Mouse (Mus musculus) cerebellum, postnatal 25 days (tissue): Measurements from ENCODE around the gene Vps54.
"Not testable (repeated sequence)": the region's sequence is repeated elsewhere in the genome, so short reads cannot be mapped to it uniquely, and the experiment has no call there.

Experiments
- DNase-seq, 2 experiments: peaks; one replicate each; pipeline ENCODE4 v3.0.0; 2021; ENCODE audit warnings: mixed read lengths in 2 of 2

The Vps54 gene

DNA sequence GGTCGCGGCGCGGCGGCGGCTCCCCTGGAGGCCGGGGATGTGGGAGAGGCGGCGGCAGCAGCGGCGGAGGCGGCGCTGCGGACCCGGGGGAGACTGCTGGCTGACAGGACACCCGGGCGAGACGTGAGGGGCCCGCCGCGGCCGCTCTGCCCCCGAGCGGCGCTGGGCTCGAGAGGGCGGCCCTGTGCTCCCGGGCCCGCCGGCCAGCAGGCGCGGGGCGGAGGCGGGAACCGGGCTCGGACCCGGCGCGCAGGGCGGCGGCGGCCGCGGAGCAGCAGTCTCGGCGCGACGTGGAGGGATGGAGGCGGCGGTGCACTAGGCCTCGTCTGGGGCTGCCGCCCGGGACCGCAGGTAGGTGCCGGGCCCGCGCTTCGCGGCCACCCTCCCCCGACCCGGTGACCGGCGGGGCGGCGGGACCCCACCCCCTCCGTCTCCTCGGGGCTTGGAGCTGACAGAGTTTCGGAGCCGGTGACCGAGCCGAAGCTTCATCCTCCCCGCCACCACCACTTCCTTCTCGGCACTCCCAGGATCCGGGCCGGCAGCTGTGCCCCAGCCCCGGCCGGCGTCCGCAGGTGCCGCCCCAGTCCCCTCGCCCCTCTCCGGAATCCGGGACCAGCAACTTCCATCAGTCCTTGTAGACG, at the start of gene Vps54:
Gene Vps54, plus strand, starts transcription at position 261 of the 641 bp plus-strand sequence.
- peak; percentile 77 to 82 for DNase-seq

DNA sequence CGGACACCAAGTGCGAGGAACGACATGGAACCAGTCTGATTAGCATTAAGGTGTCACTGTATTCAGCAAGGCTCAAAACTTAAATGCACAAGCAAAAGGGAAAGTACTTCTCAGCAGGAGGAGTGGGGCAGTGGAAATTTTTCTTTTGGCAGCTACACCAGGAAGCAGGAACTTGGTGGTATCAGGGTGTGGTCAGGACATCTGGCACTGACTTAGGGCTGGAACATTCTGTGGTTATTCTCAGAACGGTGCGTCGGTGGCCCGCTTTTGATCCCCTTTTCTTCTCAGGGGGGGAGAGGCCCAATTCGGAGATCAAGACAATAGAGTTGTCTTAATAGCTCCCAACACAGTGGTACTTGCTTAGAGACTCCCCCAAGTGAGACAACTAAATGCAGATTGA, 47.3 kb upstream of the Vps54 start:
- DNase-seq: not testable (repeated sequence)

DNA sequence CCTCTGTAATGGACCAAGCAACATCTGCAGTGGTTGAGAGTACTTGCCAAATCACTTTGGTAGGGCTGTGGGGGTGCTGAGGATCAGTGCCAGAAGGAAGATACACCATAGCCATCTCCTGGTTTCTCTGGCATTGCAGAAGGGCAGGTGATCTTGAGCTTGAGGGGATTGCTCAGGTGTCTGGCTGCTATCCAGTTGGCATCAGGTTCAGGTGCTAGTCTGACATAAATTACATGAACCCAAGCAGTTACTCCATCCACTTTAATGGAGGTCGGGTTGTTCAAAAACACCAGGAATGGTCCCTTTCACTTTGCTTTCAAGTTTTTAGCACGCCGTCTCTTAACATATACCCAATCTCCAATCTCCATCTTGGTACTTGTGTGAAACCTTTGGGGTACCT, 44.2 kb upstream of the Vps54 start:
- no peak for DNase-seq

DNA sequence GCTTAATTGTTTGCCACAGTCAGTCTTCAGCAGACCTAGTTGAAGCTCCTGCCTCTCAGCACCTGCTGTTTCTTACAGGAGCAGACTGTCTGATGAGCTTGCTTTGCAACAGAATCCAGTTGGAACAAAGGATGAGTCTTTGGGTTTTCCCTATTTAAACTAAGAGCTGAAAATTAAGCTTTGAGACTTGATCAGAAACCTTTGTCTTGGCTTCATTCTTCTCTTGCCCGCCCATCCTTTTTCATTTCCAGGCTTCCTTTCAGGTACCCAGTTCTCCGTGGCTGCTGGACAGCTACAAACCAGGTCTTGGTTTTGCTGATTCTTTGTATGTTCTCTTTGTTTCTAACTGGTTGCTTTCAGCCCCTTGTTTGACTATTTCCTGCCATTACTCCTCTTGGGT, 30.0 kb upstream of the Vps54 start:
- no peak for DNase-seq

DNA sequence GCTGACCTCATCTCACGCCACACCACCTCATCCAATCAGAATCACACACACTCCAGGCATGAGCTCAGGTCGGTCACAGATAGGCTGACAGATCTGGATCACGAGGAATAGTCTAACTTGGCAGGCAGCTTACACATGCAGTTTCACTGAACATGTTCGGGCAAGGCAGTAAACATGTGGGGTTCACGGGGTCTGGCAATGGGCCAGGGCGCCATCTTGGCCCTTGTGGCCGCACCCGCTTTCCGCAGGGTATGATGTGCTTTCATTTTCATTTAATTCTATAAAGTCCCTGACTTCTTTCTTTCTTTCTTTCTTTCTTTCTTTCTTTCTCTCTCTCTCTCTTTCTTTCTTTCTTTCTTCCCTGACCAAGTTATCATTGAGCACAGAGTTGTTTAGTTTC, 29.4 kb upstream of the Vps54 start:
- not testable (repeated sequence) for DNase-seq

DNA sequence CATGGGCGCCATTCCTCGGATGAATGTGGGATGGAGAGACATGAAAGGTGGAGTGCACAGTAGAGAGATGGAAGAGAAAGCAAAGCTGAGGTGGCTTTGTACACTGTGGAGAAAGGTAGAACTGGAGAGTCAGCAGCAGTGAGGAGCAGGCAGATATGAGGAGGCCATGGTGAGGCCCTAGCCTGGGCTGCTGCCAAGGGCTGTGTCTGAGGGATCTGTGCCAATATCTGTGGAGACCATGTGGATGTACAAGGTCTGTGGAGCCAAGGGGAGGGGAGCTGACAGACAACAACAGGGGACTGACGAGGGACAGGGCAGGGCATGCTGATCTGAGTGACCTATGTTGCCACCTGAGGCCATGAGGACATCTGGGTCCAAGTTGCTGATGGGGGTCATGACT, 21.7 kb upstream of the Vps54 start:
- peak; percentile 14 to 18 for DNase-seq

DNA sequence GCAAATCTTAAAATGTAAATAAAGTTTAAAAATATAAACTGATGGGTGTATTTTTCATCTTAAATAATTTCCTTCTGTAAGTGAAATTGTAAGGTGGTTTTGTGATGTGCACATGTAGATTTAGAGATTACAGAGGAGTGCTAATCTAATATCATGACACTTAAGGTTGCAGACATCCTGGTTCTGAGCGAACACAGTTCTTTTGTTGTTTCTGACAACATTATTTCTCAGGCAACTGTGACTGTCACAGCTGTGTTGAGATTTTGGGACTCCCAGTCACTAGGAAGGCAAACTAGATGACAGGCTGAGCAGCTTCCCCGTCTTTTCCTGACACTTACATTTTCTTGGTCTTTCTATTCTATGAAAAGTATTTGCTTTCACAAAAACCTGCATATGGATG, 19.8 kb upstream of the Vps54 start:
- no peak for DNase-seq

DNA sequence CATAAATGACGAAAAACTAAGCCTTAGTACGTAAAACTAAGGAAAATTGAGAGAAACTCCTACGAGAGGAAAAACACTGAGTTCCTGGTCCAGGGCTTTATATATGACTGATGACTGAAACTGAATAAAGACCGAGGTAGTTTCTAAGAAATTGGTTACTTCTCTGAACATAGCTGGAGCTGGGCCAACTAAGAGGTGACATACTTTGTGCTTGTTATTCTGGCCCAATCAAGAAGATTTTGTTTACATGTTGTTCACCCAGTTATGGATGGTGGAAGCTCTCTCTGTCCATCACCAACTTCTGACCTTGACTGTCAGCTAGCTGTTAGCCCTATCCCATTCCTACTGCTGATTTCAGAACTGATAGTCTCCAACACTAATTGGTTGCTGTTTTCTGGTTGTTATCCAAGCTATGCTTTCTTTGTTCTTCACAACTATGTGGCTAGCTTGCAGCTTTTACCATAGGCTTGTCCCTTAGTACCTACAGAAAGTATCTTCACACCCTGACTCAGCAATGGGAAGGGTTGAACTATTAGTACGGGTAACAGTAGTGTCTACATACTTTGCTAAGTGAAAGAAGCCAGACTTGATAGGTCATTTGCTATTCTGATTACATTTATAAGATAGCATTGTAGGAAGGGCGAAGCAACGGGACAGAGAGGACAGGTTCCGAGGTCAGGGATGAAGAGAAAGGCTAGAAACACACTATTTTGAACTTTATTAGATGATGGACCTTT, 19.1 kb upstream of the Vps54 start:
- DNase-seq: no peak

DNA sequence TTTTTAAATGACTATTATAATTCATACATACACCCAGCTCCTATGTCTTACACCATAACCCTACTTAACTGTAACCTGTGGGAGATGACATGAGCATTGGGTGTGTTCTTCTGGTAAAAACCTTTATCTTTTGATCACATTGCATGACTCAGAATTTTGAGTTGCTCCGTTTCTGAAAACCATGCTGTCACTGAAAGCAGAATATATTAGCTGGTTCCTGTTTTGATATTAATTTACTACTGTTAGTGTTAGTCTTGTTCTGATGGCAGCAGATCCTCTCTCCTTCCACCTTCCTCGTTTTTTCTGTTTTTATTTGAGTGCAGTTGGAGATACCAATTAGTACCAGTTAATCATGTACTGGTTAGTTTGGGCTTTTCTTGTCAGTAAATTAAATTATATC, 18.3 kb upstream of the Vps54 start:
- DNase-seq: no peak

DNA sequence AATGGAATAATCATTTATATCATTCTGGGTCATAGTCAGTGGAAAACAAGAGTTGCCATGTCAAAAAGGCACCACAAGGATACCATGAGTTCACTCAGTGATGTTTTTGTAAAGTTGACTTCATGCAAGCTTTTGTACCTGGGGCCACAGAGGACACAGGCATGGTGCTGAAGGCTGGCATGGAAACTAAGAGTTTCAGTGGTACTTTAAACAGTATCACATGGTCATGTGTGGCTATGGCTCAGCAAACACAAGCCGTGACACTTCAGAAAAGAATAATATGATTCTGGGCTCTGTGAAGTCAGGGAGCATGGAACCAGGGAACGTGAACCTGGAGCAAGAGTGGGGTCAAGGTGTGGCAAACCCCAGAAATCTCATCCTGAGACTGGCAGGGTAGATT, 17.7 kb upstream of the Vps54 start:
- DNase-seq: no peak

DNA sequence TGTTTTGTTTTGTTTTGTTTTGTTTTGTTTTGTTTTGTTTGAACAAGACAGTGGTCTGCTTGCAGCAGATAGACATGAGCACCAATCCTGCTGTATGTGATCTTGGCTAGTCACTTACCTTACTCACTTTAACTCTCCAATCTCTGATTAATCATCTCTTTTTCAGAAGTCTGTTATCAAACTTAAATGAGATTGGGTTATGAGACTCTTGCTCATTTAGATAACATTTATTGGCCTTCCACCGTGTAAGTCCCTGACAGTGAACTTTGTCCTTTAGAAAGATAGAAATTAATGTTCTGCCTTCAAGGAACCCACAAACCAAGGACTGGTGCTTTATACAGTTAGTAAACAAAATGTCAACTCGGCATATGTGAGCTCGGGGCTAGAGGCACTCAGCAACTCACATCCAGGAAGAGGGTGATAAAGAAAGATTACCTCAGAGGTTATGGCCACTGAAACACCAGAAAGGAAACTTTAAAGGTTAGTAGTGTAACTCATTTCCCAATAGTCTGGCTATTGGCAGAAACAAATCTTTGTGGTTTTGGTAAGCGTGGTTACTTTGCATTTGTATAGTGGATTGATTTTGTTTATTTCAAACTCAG, 16.4 kb upstream of the Vps54 start:
- DNase-seq: no peak

DNA sequence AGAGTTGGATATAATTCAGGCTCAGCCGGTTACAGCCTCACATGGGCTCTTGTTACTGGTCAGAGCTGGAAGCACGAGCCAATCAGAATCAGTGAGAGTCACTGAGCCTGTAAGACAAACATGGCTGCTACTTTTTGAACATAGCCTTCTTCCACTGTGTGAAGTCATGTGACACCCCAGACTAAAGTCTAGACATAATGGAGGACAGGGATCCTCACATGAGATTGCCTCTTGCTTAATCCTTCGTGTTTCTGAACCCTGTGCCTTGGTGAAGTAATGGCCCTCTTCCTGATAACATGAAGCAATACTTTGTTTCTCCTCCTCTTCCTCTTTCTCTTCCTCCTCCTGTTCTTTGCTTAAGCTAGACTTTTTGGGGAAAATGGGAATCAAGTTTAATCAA, 15.5 kb upstream of the Vps54 start:
- no peak for DNase-seq

DNA sequence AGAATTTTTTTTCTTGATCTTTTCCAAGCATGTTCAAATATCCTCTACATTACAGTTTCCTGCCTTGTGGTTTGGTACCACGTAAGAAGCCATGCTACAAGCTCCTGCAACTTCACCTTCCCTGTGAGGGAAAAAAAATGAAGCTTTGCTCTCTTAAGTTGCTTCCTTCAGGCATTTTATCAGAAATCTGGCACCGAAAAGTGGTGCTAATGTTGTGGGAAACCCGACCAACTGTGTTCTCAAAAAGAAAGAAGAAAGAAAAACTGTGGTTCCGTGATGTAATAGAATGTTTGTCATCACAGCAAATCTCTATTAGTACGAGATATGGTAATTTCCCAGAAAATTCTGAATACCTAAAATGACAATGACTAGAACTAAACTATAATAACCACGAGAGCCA, 15.0 kb upstream of the Vps54 start:
- DNase-seq: no peak

DNA sequence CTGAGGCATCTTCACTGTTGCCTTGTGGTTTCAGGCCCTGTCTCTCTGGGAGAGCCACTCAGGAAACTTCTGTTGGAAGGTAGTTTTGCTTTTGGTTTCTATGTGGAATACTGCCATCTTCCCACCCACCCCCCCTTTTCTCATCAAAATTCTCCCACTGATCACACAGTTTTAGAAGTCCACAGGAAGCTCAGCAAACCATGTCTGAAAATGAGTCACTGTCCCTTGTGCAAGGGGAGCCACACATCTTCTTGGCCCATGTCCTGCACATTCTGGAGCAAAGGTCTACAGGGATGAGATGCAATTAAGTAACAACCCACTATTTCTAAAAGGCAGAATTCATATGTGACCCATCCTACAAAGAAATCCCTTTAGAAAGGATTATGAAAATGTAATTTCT, 14.6 kb upstream of the Vps54 start:
- DNase-seq: no peak

DNA sequence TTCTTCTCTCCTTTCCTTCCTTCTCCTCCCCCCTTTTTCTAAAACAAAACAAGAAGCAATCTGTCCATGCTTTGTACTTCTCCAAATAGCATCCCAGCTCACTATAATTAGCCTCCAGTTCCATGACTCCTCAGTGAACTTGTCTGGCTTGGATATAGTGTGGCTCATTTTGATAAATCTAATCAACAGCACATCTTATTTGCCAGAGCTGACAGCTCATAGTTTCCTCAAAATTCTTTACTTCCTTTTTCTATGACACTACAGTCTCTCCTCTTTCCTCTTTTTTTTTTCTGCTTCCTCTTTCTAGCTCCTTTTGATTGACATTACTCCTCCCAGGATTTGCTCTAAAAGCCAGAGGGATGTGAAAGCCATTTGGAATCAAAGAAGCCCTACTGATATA, 14.1 kb upstream of the Vps54 start:
- DNase-seq: no peak

DNA sequence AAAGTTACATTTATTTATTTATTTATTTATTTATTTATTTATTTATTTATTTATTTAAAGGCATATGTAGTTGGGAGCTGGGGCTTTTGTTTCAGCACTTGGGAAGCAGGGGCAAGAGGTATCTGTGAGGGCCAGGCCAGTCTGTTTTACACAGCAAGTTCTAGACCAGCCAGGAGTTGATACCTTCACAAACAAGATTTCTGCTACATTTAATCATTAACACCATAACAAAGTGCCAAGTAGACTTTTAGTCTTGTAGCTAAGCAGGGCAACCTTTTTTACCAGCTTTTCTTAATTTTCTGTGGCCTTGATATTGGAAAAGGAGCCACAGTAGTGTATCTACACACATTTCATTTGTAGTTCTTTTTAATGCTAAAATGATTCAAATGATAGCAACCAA, 3.7 kb upstream of the Vps54 start:
- no peak for DNase-seq

DNA sequence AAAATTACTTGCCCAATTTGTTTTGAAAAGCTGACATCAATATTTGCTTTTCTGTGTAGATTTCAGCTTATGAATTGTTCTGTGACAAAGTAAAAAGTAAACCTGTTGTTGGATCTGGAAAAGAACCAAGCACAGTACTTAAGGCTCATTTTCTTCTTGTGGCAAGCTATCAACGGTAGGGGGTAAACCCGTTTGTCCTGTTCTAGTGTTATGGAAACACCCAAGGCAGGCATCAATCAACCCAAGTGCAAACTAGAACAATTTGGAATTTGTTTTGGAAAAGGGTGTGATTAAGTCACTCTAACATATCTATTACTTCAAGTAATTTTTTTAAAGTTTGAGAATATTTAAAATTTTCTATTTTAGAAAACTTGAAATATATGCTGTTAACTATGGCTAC, 3.3 kb upstream of the Vps54 start:
- DNase-seq: no peak

DNA sequence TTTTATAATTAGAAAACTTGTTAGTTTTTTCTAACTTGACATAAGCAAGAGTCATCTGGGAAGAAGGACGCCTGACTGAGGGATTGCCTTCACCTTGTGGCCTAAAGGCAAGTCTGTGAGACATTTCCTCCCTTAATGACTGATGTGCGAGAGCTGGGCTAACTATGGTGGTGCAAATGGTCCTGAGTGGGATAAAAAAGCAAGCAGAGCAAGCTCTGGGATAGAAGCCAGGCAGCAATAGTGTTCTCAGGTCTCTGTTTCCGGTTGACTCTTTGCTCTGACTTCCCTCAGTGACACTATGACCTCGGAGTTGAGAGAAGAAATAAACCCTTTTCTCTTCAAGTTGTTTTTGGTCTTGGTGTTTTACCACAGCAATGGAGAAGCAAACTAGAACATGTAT, 2.1 kb upstream of the Vps54 start:
- no peak for DNase-seq

DNA sequence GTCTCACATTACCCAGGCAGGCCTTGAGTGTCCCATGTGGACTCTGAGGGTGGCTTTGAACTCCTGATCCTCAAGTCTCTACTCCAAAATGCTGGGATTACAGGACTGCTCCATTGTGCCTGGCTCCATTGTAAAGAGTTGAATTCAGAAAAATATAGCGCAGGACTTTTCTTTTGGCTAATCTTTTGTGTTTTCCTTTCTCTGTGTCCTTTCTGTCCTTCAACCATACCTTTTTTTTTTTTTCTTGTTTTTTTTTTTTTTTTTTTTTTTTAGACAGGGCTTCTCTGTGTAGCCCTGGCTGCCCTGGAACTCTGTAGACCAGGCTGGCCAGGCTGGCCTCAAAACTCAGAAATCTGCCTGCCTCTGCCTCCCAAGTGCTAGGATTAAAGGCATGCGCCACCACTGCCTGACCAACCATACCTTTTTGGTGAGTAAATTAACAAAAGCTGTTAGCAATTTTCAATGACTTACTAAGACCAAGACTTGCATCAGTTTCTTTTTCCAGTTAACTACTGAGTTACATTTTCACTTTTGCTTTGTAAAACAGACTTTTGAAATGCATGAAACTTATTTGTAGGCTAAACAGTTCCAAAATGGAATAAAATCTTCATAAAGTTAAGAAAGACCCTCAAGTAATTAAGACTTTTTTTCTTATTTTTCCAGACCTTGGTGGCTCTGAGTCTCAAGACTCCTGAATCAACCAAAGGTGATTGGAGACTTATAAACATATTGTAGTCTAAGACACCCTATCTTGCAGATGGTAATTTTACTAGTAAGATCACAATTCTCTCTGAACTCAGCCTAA, 1.4 kb upstream of the Vps54 start:
- no peak for DNase-seq

DNA sequence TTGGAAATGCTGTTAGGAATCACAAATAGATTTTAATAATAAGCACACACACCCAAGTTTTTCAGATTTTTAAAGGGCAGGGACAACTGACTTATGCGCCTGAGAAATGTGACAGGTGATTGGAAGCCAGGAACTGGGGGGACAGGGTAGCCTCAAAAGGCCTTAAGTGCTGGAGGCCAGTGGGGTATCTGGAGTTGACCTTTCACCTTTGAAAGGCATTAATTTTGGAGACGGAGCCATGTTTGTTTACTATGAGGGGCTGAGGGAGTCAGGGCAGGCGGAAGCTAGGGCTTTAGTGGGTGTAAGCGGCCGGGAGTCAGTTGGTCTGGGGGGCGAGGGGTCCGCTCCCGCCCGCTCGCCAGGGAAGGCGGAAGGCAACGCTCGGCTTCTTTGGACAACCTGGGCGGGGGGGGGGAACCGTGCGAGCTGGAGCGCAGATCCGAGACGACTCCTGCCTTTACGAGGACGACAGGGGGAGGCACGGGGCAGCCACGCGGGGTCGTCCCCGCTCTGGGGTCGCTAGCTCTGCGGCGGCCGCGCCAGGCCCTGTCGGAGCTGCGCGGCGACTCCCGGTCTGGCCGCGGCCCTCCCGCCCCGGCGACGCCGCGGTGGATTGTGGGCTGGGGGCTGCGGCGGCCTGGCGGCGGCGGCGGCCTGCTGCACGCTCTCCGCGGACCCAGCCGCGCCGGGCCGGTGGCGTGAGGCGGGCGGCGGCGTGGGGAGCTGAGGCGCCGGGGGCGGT, 631 bp upstream of the Vps54 start:
- DNase-seq: no peak

DNA sequence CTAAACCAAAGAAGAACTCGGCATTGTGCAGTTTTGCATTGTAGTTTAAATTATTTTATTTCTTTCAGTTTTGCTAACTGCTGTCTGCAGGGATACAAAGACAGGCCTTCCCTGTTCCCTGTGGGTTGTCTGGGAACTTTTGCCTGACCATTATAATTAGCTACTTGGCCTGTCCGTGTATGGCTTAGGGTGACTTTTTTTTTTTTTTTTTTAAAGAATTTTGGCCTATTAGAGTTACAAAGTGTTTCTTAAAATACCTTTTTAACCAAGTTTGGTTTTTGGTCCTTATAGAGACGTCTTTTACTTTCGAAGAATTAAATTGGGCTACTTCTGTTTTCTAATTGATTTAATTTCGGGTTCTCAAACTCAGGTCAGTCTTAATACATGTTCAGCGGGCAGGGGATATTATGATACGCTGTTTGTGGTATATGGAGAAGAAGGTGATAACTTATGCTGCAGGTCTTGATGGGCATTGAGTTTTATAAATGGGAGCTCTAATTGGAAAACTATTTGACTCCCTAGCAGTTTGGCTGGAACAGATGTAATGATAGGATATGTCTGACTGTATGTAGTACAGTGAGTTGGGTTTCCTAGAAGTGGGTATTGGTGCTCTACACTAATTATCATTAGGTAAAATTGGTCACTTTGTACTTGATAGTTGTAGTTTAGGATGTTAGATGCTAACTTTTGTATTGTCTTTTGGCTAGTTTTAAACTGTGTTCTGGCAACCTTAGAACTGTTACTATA, 855 bp downstream of the Vps54 start:
- no peak for DNase-seq

DNA sequence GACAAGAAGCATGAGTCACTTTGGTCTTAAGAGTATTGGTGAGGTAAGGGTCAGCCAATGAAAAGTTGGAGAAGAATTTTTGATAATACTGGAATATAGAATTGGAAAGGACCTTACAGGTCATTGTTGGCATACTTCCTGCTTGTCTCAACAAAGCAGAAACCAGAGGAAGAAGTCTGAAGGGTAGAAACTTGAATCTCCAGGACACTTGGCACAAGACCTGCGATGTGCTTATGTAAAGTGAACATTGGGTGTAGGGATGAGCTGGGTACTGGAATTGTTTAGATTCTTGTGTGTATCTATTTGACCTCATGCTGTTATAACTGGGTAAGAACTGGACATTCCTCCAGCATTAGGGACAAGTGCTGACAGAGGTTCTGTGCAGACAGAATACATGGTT, 2.3 kb downstream of the Vps54 start:
- DNase-seq: no peak
